Mouse (Mus musculus) adrenal gland, postnatal 4 days (tissue): ENCODE measurements around the gene 1700057G04Rik. TPM values are rescaled to one million over a fixed set of nuclear protein-coding genes. Genes with fewer than 3 reads are reported as not detected.

Experiments used
- DNase-seq, 2 experiments: peaks; one replicate each; pipeline ENCODE4 v3.0.0; 2021 to 2022; ENCODE audit warnings: low spot score in 2 of 2, mixed read lengths in 2 of 2
- microRNA-seq: library from miRNA; unstranded; fragments of <30 nt; microRNA quantifications from one replicate; pipeline ENCODE4 v1.2.0, GENCODE M21; 2021
- total RNA-seq, 2 experiments: library from RNA; stranded (reverse); gene quantifications; 2 replicates each; pipeline ENCODE4 v1.2.3; 2021

The 1700057G04Rik gene
- total RNA-seq, 2 experiments from 2014 or later: not detected

DNA sequence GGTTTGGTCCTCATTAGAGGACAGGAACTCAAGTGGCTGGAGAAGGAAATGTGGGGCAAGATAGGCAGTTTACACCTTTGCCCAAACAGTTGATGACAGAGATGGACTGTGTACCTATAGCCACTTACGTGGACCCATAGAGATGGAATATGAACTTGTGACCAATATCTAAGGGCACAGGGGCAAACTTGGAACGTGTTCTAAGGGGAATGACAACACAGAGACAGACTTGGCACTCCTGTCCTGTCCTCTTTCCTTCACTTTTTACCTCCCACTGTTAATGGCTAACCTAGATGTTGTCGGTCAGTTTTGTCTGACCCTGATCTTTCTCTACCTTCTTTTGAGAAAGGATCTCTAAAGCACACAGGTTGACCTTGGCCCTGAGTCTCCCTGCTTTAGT, 74.2 kb downstream of the 1700057G04Rik start:
- DNase-seq: no peak

DNA sequence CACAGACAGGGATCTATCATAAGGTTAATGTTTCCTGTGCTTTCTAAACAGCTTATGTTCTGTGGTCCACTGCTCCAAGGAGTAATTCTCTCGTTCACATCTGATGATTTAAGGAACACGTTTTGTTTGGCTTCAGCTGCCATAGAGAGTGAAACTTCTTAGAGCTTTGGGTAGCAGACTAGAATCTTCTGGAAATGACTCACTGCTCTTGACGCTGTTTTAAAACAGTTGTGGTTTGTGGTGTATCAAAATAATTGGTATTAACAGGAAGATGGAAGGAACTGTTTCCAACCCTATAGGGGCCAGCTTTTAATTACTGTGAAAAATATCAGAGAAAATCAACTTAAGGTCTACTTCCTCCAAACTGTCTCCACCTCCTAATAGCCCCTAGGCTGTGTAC, 75.2 kb downstream of the 1700057G04Rik start:
- no peak for DNase-seq

GRCm38 (mm10) chr9:92385831-92386230, 76.7 kb downstream of the 1700057G04Rik start:
- DNase-seq: no peak

DNA sequence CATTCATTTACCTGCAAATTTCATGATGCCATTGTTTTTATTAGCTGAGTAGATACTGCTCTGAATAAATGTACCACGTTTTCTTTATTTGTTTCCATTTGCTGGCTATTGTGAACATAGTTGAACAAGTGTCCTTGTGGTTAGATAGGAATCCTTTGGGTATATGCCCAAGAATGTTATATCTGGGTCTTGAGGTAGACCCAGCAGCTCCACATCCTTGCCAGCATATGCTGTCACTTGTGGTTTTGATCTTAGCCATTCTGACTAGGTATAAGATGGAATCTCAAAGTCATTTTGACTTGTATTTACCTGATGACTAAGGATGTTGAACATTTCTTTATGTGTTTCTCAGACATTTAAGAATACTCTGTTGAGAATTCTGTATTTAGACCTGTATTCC, 77.7 kb downstream of the 1700057G04Rik start:
- DNase-seq: no peak

GRCm38 (mm10) chr9:92387404-92387803, 78.2 kb downstream of the 1700057G04Rik start:
- DNase-seq: no peak

GRCm38 (mm10) chr9:92402628-92403027, 93.5 kb downstream of the 1700057G04Rik start:
- no peak for DNase-seq

Small RNA genes lying within 50 kb of the gene (microRNA-seq; reads per million reads assigned to microRNA genes)
- not detected for gene Mir6386

Other genes starting within 250 kb of the 1700057G04Rik start
- gene Plscr5, start 116.4 kb upstream of the 1700057G04Rik start, total RNA-seq: not detected
- 10 to 100 TPM; 19.1 to 20.3 TPM for gene Plscr1, start 59.6 kb upstream of the 1700057G04Rik start, total RNA-seq
- 10 to 100 TPM in 1 of 2 experiments, 1 to 10 TPM in 1; 5.9 to 14.7 TPM for gene Plscr2, start 33.8 kb upstream of the 1700057G04Rik start, total RNA-seq
- gene Plscr4, start 148.0 kb downstream of the 1700057G04Rik start, total RNA-seq: 10 to 100 TPM; 12.4 to 13.1 TPM
- 100 to 1,000 TPM; 149 to 167 TPM for gene Plod2, start 232.8 kb downstream of the 1700057G04Rik start, total RNA-seq